Mouse (Mus musculus) kidney, postnatal 0 days (tissue): ENCODE results near the gene Slc9a2. TPM values are rescaled to one million over a fixed set of nuclear protein-coding genes. Genes with fewer than 3 reads are reported as not detected.

Experiments used
- ATAC-seq: fragments of 200-750 bp; cut with Nextera tagmentation; replicated peaks from 2 replicates; pipeline ENCODE4 v1.8.0; 2017; ENCODE audit warnings: low read depth, moderate number of reproducible peaks, moderate TSS enrichment, moderate library complexity; ENCODE audit not compliant: low FRiP score
- DNase-seq: peaks from one replicate; pipeline ENCODE4 v3.0.0-alpha.2; 2016; ENCODE audit warnings: low spot score
- H3K27ac ChIP-seq: fragments of 300-500 bp; sonication (generic); 2 replicates; pipeline ENCODE4 v1.5.1; 2014; ENCODE audit warnings: mild to moderate bottlenecking
- H3K27me3 ChIP-seq: fragments of 300-500 bp; sonication (generic); 2 replicates; pipeline ENCODE4 v1.6.1; 2014; ENCODE audit warnings: low read length, mixed read lengths; ENCODE audit not compliant: insufficient read depth
- H3K36me3 ChIP-seq: fragments of 300-500 bp; sonication (generic); 2 replicates; pipeline ENCODE4 v1.6.1; 2014; ENCODE audit warnings: low read length, mixed read lengths; ENCODE audit not compliant: insufficient read depth
- H3K4me1 ChIP-seq: fragments of 300-500 bp; sonication (generic); replicated peaks from 2 replicates; pipeline ENCODE4 v1.6.1; 2014; ENCODE audit warnings: antibody characterized with exemption, low read length, mixed read lengths; ENCODE audit not compliant: insufficient read depth
- H3K4me2 ChIP-seq: fragments of 300-500 bp; sonication (generic); 2 replicates; pipeline ENCODE4 v1.6.1; 2014; ENCODE audit warnings: mild to moderate bottlenecking, low read length, moderate library complexity, mixed read lengths
- H3K4me3 ChIP-seq: fragments of 300-500 bp; sonication (generic); replicated peaks from 2 replicates; pipeline ENCODE4 v1.5.1; 2014; ENCODE audit warnings: low read depth, low read length
- H3K9ac ChIP-seq: fragments of 300-500 bp; sonication (generic); 2 replicates; pipeline ENCODE4 v1.6.1; 2014; ENCODE audit warnings: low read depth, low read length
- H3K9me3 ChIP-seq: fragments of 300-500 bp; sonication (generic); replicated peaks from 2 replicates; pipeline ENCODE4 v1.6.1; 2016; ENCODE audit warnings: low read length, inconsistent platforms, mixed read lengths
- CTCF ChIP-seq: IDR thresholded peaks from 2 replicates; pipeline ENCODE4 v1.5.1; 2016; ENCODE audit warnings: antibody characterized with exemption, low read depth, mild to moderate bottlenecking, moderate library complexity
- WGBS: fragments of 180-500 bp; shearing (Covaris S2); extraction: QIAGEN DNeasy Blood & Tissue Kit; methylation state at CpG from one replicate; pipeline ENCODE4 v1.1.7; 2014; 5-methylcytosine and 5-hydroxymethylcytosine counted together
- polyA plus RNA-seq: library from polyadenylated mRNA; unstranded; fragments of >200 nt; fragmentation: Nextera tagmentation; extraction: Ambion mirVana; gene quantifications from 2 replicates; pipeline ENCODE4 v1.2.1, GENCODE M21; 2015

The Slc9a2 gene
- polyA plus RNA-seq, 1 experiment from 2014 or later: 6.4 TPM

- H3K27ac ChIP-seq: no peak overlapping the region
- H3K9ac ChIP-seq: no peak overlapping the region
- no peaks in the 10 kb centered on the region for H3K9me3 ChIP-seq
- no peak for ATAC-seq
- DNase-seq: no peak
- 82% methylated on average over 3 of the region's 3 CpGs for WGBS
- no peaks in the 10 kb centered on the region for H3K4me1 ChIP-seq
- no peaks in the 10 kb centered on the region for H3K27me3 ChIP-seq
- no peaks in the 10 kb centered on the region for H3K36me3 ChIP-seq
- no peak overlapping the region for H3K4me3 ChIP-seq
- no peak for TF ChIP-seq CTCF
- no peak overlapping the region for H3K4me2 ChIP-seq
Measured at GRCm38 (mm10) chr1:40670025-40670424, 10.3 kb upstream of the Slc9a2 start.

- no peak for TF ChIP-seq CTCF
- no peak for DNase-seq
- H3K27ac ChIP-seq: no peak overlapping the region
- H3K27me3 ChIP-seq: no peaks in the 10 kb centered on the region
- H3K9me3 ChIP-seq: no peaks in the 10 kb centered on the region
- no peak overlapping the region for H3K4me2 ChIP-seq
- no peak overlapping the region for H3K9ac ChIP-seq
- WGBS: 96% methylated on average over 4 of the region's 4 CpGs
- no peak for ATAC-seq
- H3K36me3 ChIP-seq: no peaks in the 10 kb centered on the region
- no peaks in the 10 kb centered on the region for H3K4me1 ChIP-seq
- H3K4me3 ChIP-seq: no peak overlapping the region
Measured at GRCm38 (mm10) chr1:40671490-40671889, 8.9 kb upstream of the Slc9a2 start.

GRCm38 (mm10) chr1:40677306-40677705, 3.1 kb upstream of the Slc9a2 start:
- Histone ChIP-seq H3K4me1 (peaks cover 6% of the 10 kb centered on the region; the same call in 1 of the 2 replicates), H3K4me2 (no peak overlapping the region), H3K27me3 (peaks cover 5% of the 10 kb centered on the region; the same call in 1 of the 2 replicates), H3K27ac (no peak overlapping the region), H3K9ac (no peak overlapping the region), H3K36me3 (no peaks in the 10 kb centered on the region), H3K9me3 (no peaks in the 10 kb centered on the region), H3K4me3 (no peak overlapping the region)
- ATAC-seq (no peak), DNase-seq (peak; percentile 34)
- WGBS: 48% methylated on average over 5 of the region's 5 CpGs
- TF ChIP-seq CTCF: peak; percentile 62

GRCm38 (mm10) chr1:40680868-40681698, 709 bp downstream of the Slc9a2 start:
- no peak for TF ChIP-seq CTCF
- Histone ChIP-seq H3K36me3 (no peaks in the 10 kb centered on the region), H3K9me3 (no peaks in the 10 kb centered on the region), H3K27me3 (peaks cover 11% of the 10 kb centered on the region; the same call in 1 of the 2 replicates), H3K4me2 (peak overlapping the region; percentile 99), H3K9ac (peak overlapping the region; percentile 59), H3K4me1 (peaks cover 6% of the 10 kb centered on the region; the same call in 1 of the 2 replicates), H3K27ac (peak overlapping the region; percentile 42; the same call in 1 of the 2 replicates), H3K4me3 (peak overlapping the region; percentile 65)
- ATAC-seq: peak; percentile 80
- 1% methylated on average over 61 of the region's 90 CpGs for WGBS
- DNase-seq: peak; percentile 30

GRCm38 (mm10) chr1:40681699-40682510, 1.5 kb downstream of the Slc9a2 start:
- no peak for TF ChIP-seq CTCF
- no peaks in the 10 kb centered on the region for H3K36me3 ChIP-seq
- H3K9me3 ChIP-seq: no peaks in the 10 kb centered on the region
- H3K27ac ChIP-seq: peak overlapping the region; percentile 19; the same call in 1 of the 2 replicates
- ATAC-seq (peak; percentile 41; the same call in 1 of the 2 replicates), DNase-seq (peak; percentile 20)
- H3K4me1 ChIP-seq: peaks cover 6% of the 10 kb centered on the region; the same call in 1 of the 2 replicates
- 2% methylated on average over 44 of the region's 44 CpGs for WGBS
- peak overlapping the region; percentile 65 for H3K4me3 ChIP-seq
- H3K4me2 ChIP-seq: peak overlapping the region; percentile 99
- H3K27me3 ChIP-seq: peaks cover 11% of the 10 kb centered on the region; the same call in 1 of the 2 replicates
- peak overlapping the region; percentile 59 for H3K9ac ChIP-seq

- WGBS: 82% methylated on average over 13 of the region's 13 CpGs
- Histone ChIP-seq H3K27me3 (no peaks in the 10 kb centered on the region), H3K36me3 (no peaks in the 10 kb centered on the region), H3K4me1 (no peaks in the 10 kb centered on the region), H3K9me3 (no peaks in the 10 kb centered on the region), H3K27ac (no peak overlapping the region), H3K4me2 (no peak overlapping the region), H3K9ac (no peak overlapping the region), H3K4me3 (no peak overlapping the region)
- TF ChIP-seq CTCF: peak; percentile 36
- ATAC-seq: no peak
- no peak for DNase-seq
Measured at GRCm38 (mm10) chr1:40694296-40694695, 13.9 kb downstream of the Slc9a2 start.
